Mouse (Mus musculus): Measurements from ENCODE around the gene Serpinb1b. TPM values are rescaled to one million over a fixed set of nuclear protein-coding genes. Genes with fewer than 3 reads are reported as not detected.

Serpinb1b gene
- polyA plus RNA-seq (2014; fragmentation: Illumina TruSeq; extraction: RNeasy Lipid Tissue Mini Kit (QIAGEN cat#74804); ENCODE audit: low read depth, low replicate concordance): 0.35 TPM

GRCm38 (mm10) chr13:33078056-33078705 lies at the start of gene Serpinb1b:
TSS of gene Serpinb1b (plus strand) at chr13:33078575.

Other genes with a start within 250 kb of the Serpinb1b start
- gene Serpinb1a, start 227.4 kb upstream of the Serpinb1b start, polyA plus RNA-seq (2014; fragmentation: Illumina TruSeq; extraction: RNeasy Lipid Tissue Mini Kit (QIAGEN cat#74804); ENCODE audit: low read depth, low replicate concordance): 685 TPM
- 0.63 TPM for gene Serpinb1c, start 180.4 kb upstream of the Serpinb1b start, polyA plus RNA-seq (2014; fragmentation: Illumina TruSeq; extraction: RNeasy Lipid Tissue Mini Kit (QIAGEN cat#74804); ENCODE audit: low read depth, low replicate concordance)
- gene Serpinb6b, start 113.4 kb upstream of the Serpinb1b start, polyA plus RNA-seq (2014; fragmentation: Illumina TruSeq; extraction: RNeasy Lipid Tissue Mini Kit (QIAGEN cat#74804); ENCODE audit: low read depth, low replicate concordance): 10.7 TPM
- gene Serpinb9, start 75.3 kb upstream of the Serpinb1b start, polyA plus RNA-seq (2014; fragmentation: Illumina TruSeq; extraction: RNeasy Lipid Tissue Mini Kit (QIAGEN cat#74804); ENCODE audit: low read depth, low replicate concordance): 29.4 TPM
- gene Serpinb9b, start 51.2 kb upstream of the Serpinb1b start, polyA plus RNA-seq (2014; fragmentation: Illumina TruSeq; extraction: RNeasy Lipid Tissue Mini Kit (QIAGEN cat#74804); ENCODE audit: low read depth, low replicate concordance): not detected
- not detected for gene Serpinb9c, start 81.2 kb downstream of the Serpinb1b start, polyA plus RNA-seq (2014; fragmentation: Illumina TruSeq; extraction: RNeasy Lipid Tissue Mini Kit (QIAGEN cat#74804); ENCODE audit: low read depth, low replicate concordance)
- not detected for gene Serpinb9d, start 114.4 kb downstream of the Serpinb1b start, polyA plus RNA-seq (2014; fragmentation: Illumina TruSeq; extraction: RNeasy Lipid Tissue Mini Kit (QIAGEN cat#74804); ENCODE audit: low read depth, low replicate concordance)
- gene Serpinb9e, start 171.0 kb downstream of the Serpinb1b start, polyA plus RNA-seq (2014; fragmentation: Illumina TruSeq; extraction: RNeasy Lipid Tissue Mini Kit (QIAGEN cat#74804); ENCODE audit: low read depth, low replicate concordance): not detected
- not detected for gene Serpinb9f, start 245.5 kb downstream of the Serpinb1b start, polyA plus RNA-seq (2014; fragmentation: Illumina TruSeq; extraction: RNeasy Lipid Tissue Mini Kit (QIAGEN cat#74804); ENCODE audit: low read depth, low replicate concordance)

All from sigmoid colon, adult 10 weeks (tissue).